Mouse (Mus musculus) right cerebral cortex, adult 2 months (tissue): ENCODE results near the gene Cpa5.

ENCODE experiments used
- DNase-seq, 2 experiments: peaks; one replicate each; pipeline ENCODE4 v3.0.0; 2021 to 2022; ENCODE audit warnings: low spot score in 2 of 2

Cpa5 gene

DNA sequence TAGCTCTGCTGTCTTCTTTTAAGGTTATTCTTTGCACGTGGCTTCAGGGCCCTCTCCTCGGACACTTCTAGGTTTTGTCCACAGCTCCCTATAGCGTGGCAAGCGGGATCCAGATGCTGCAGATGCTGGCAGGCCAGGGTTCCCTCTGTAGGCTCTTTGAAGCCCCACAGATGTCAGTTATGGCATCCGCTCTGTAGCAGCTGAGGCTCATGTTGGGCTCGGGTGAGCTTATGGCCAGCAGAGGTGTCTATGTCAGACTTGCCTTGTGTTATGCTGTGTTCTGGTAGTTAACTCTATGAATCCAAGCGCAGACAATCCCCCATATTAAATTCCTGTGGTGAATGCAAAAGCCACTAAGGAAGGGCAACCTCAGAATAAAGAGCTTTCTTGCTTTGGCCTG lies 69.6 kb downstream of the Cpa5 start:
- no peak for DNase-seq
